Comparison of ENCODE assay signal across 8 mouse cellular contexts in genomic region chr16:5233418-5234313, GRCm38 (mm10). TPM values are rescaled to one million over a fixed set of nuclear protein-coding genes. Genes with fewer than 3 reads are reported as not detected.
DNase-seq lines count a peak whose midpoint lies in the region; ATAC-seq and TF ChIP-seq lines count a peak whose summit lies in the region.

TSS of gene Alg1 (plus strand) at chr16:5233621.

- ATAC-seq in forebrain, postnatal 0 days, result peak; percentile 98
- ATAC-seq in lung, embryonic 15.5 days (ENCODE audit: borderline replicate concordance, extremely low read depth, low FRiP score, low TSS enrichment), result peak; percentile 97

- WGBS in cerebellum, adult 2 months, result 1% methylated on average over 47 of the region's 47 CpGs
- 4% methylated on average over 47 of the region's 47 CpGs for WGBS in forebrain, postnatal 0 days
- 1% methylated on average over 47 of the region's 47 CpGs for WGBS in lung, embryonic 15.5 days

- DNase-seq in MEL (ENCODE audit: low read depth, low spot score), result peak; percentile 98
- peak; percentile 93 to 94 for DNase-seq in cerebellum, adult 2 months
- DNase-seq in forebrain, postnatal 0 days, result peak; percentile 96
- DNase-seq in heart, postnatal 4 days, result peak; percentile 96
- peak; percentile 89 to 93 for DNase-seq in layer of hippocampus, adult 8-10 months (ENCODE audit: low spot score in 2 of 2)
- peak; percentile 94 for DNase-seq in ovary, adult 18-20 months (ENCODE audit: low spot score)
- DNase-seq in thymus, postnatal 0 days (ENCODE audit: low spot score), result peak; percentile 92

- H3K27me3 ChIP-seq in MEL (ENCODE audit: control insufficient read depth in 1 of 2, insufficient read depth in 2 of 2, low read length in 2 of 2), result no peaks in the 10 kb centered on the region
- H3K27me3 ChIP-seq in cerebellum, adult 2 months (ENCODE audit: control insufficient read depth, insufficient read depth, low read length), result no peaks in the 10 kb centered on the region
- no peaks in the 10 kb centered on the region; the same call in 1 of the 2 replicates for H3K27me3 ChIP-seq in forebrain, postnatal 0 days (ENCODE audit: insufficient read depth, low read length)
- no peaks in the 10 kb centered on the region for H3K27me3 ChIP-seq in lung, embryonic 15.5 days

- TF ChIP-seq POLR2A in MEL (IDR thresholded peaks at IDR 0.05; ENCODE audit: control insufficient read depth in 1 of 2, insufficient read depth in 1 of 2, low read depth in 1 of 2, low read length in 2 of 2, poor library complexity in 1 of 2), result peak; percentile 99 to 100
- peak; percentile 100 for TF ChIP-seq POLR2A in cerebellum, adult 2 months (IDR thresholded peaks at IDR 0.05; ENCODE audit: borderline replicate concordance, insufficient read depth, low read length)

- no peak for TF ChIP-seq RAD21 in MEL (IDR thresholded peaks at IDR 0.05; ENCODE audit: low read depth, low read length)

- H3K4me3 ChIP-seq in MEL (ENCODE audit: control insufficient read depth in 1 of 2, insufficient read depth in 1 of 2, low read depth in 2 of 2, low read length in 2 of 2), result peak within 1 kb of the TSS; percentile 83 to 96
- H3K4me3 ChIP-seq in cerebellum, adult 2 months (replicated peaks; ENCODE audit: insufficient read depth, low read depth, low read length), result peak within 1 kb of the TSS; percentile 60
- H3K4me3 ChIP-seq in forebrain, postnatal 0 days (ENCODE audit: low read depth, low read length), result peak within 1 kb of the TSS; percentile 80
- peak within 1 kb of the TSS; percentile 78 for H3K4me3 ChIP-seq in lung, embryonic 15.5 days

- peaks cover 0 to 13% of the 10 kb centered on the region in 2 experiments; a peak in 2 of 4 replicates for H3K36me3 ChIP-seq in MEL (ENCODE audit: control insufficient read depth in 1 of 2, insufficient read depth in 2 of 2, low read length in 2 of 2)
- peaks cover 5% of the 10 kb centered on the region; the same call in 1 of the 2 replicates for H3K36me3 ChIP-seq in forebrain, postnatal 0 days (ENCODE audit: insufficient read depth)
- peaks cover 9% of the 10 kb centered on the region; the same call in 1 of the 2 replicates for H3K36me3 ChIP-seq in lung, embryonic 15.5 days

- H3K9me3 ChIP-seq in MEL (replicated peaks; ENCODE audit: insufficient read depth, low read length), result no peaks in the 10 kb centered on the region
- H3K9me3 ChIP-seq in forebrain, postnatal 0 days (ENCODE audit: low read length), result no peaks in the 10 kb centered on the region
- H3K9me3 ChIP-seq in lung, embryonic 15.5 days, result no peaks in the 10 kb centered on the region

- TF ChIP-seq EP300 in MEL (IDR thresholded peaks at IDR 0.05; ENCODE audit: low read depth in 1 of 2, low read length in 2 of 2), result 0 out of 4 replicates have a peak, but pooled peaks of 1 of the 2 experiments have one; percentile 13

- H3K4me1 ChIP-seq in MEL (ENCODE audit: control insufficient read depth in 1 of 2, insufficient read depth in 2 of 2, low read length in 2 of 2), result peaks cover 4 to 10% of the 10 kb centered on the region in 2 experiments
- 0 out of 2 replicates have a peak, but pooled peaks cover 3% of the 10 kb centered on the region for H3K4me1 ChIP-seq in cerebellum, adult 2 months (ENCODE audit: control insufficient read depth, insufficient read depth, low read length)
- H3K4me1 ChIP-seq in forebrain, postnatal 0 days (ENCODE audit: insufficient read depth), result peaks cover 4% of the 10 kb centered on the region; the same call in 1 of the 2 replicates
- H3K4me1 ChIP-seq in lung, embryonic 15.5 days, result peaks cover 7% of the 10 kb centered on the region

- peak within 1 kb of the TSS; percentile 88 for H3K9ac ChIP-seq in MEL (ENCODE audit: control insufficient read depth, low read depth, low read length, poor library complexity, severe bottlenecking)
- H3K9ac ChIP-seq in forebrain, postnatal 0 days, result peak within 1 kb of the TSS; percentile 75
- H3K9ac ChIP-seq in lung, embryonic 15.5 days, result peak within 1 kb of the TSS; percentile 68

- peak within 1 kb of the TSS; percentile 54 for H3K27ac ChIP-seq in MEL (ENCODE audit: control insufficient read depth, low read depth, low read length)
- H3K27ac ChIP-seq in cerebellum, adult 2 months (ENCODE audit: insufficient read depth, low read length), result peak within 1 kb of the TSS; percentile 5; the same call in 1 of the 2 replicates
- H3K27ac ChIP-seq in forebrain, postnatal 0 days (ENCODE audit: low read depth, low read length), result peak within 1 kb of the TSS; percentile 78
- peak within 1 kb of the TSS; percentile 46; the same call in 1 of the 2 replicates for H3K27ac ChIP-seq in lung, embryonic 15.5 days

- peak within 1 kb of the TSS; percentile 86 for H3K4me2 ChIP-seq in forebrain, postnatal 0 days (ENCODE audit: low read depth)
- peak within 1 kb of the TSS; percentile 70 for H3K4me2 ChIP-seq in lung, embryonic 15.5 days

- peaks cover 7% of the 10 kb centered on the region for H3K79me2 ChIP-seq in MEL (ENCODE audit: control insufficient read depth, insufficient read depth, low read length, poor library complexity)

- TF ChIP-seq CTCF in MEL (IDR thresholded peaks at IDR 0.05 in 2 of 3, conservative IDR thresholded peaks at IDR 0.05 in 1 of 3; ENCODE audit: control insufficient read depth in 1 of 3, insufficient read depth in 1 of 3, low read depth in 2 of 3, low read length in 3 of 3, poor library complexity in 1 of 3, severe bottlenecking in 1 of 3), result no peak
- no peak for TF ChIP-seq CTCF in cerebellum, adult 2 months (IDR thresholded peaks at IDR 0.05; ENCODE audit: borderline replicate concordance, insufficient read depth, low read depth, low read length)
- TF ChIP-seq CTCF in forebrain, postnatal 0 days (IDR thresholded peaks at IDR 0.05; ENCODE audit: low read depth), result peak; percentile 21; the same call in 1 of the 2 replicates

TF ChIP-seq in MEL, 35 proteins besides CTCF, POLR2A, EP300 and RAD21:
- peak; percentile 75; the same call in 1 of the 2 replicates for TF ChIP-seq ZMIZ1 (IDR thresholded peaks at IDR 0.05; ENCODE audit: low read depth, low read length)
- TF ChIP-seq USF1 (IDR thresholded peaks at IDR 0.05; ENCODE audit: low read depth, low read length), result peak; percentile 99
- peak; percentile 95 for TF ChIP-seq SIN3A (IDR thresholded peaks at IDR 0.05; ENCODE audit: low read length)
- TF ChIP-seq ZKSCAN1 (IDR thresholded peaks at IDR 0.05; ENCODE audit: low read depth, low read length), result no peak
- TF ChIP-seq BHLHE40 (IDR thresholded peaks at IDR 0.05; ENCODE audit: borderline replicate concordance, low read depth, low read length), result peak; percentile 96
- TF ChIP-seq ETS1 (IDR thresholded peaks at IDR 0.05; ENCODE audit: low read depth, low read length), result peak; percentile 37; the same call in 1 of the 2 replicates
- TF ChIP-seq TBP (IDR thresholded peaks at IDR 0.05; ENCODE audit: low read depth, low read length), result peak; percentile 67; the same call in 1 of the 2 replicates
- TF ChIP-seq GABPA (IDR thresholded peaks at IDR 0.05; ENCODE audit: low read depth, low read length), result no peak
- TF ChIP-seq USF2 (IDR thresholded peaks at IDR 0.05; ENCODE audit: borderline replicate concordance in 1 of 2, insufficient read depth in 1 of 2, low read depth in 1 of 2, low read length in 2 of 2), result peak; percentile 75 to 86
- TF ChIP-seq TCF12 (IDR thresholded peaks at IDR 0.05; ENCODE audit: low read depth, low read length), result peak; percentile 52
- peak; percentile 86 for TF ChIP-seq NRF1 (IDR thresholded peaks at IDR 0.05; ENCODE audit: insufficient read depth, low read depth, low read length, poor library complexity, severe bottlenecking)
- TF ChIP-seq MYC (IDR thresholded peaks at IDR 0.05; ENCODE audit: low read depth, low read length), result peak; percentile 90
- no peak for TF ChIP-seq RCOR1 (IDR thresholded peaks at IDR 0.05; ENCODE audit: low read depth, low read length)
- TF ChIP-seq MAX (IDR thresholded peaks at IDR 0.05; ENCODE audit: low read length), result peak; percentile 97
- TF ChIP-seq ELF1 (IDR thresholded peaks at IDR 0.05; ENCODE audit: low read depth, low read length), result peak; percentile 86
- no peak for TF ChIP-seq UBTF (IDR thresholded peaks at IDR 0.05; ENCODE audit: borderline replicate concordance, insufficient read depth, low read depth, low read length)
- peak; percentile 84 for TF ChIP-seq HCFC1 (IDR thresholded peaks at IDR 0.05; ENCODE audit: low read depth, low read length)
- peak; percentile 88; the same call in 1 of the 2 replicates for TF ChIP-seq POLR2AphosphoS2 (IDR thresholded peaks at IDR 0.05; ENCODE audit: low read length)
- TF ChIP-seq MXI1 (IDR thresholded peaks at IDR 0.05; ENCODE audit: low read depth, low read length), result peak; percentile 98
- peak; percentile 98 for TF ChIP-seq NELFE (IDR thresholded peaks at IDR 0.05; ENCODE audit: low read depth, low read length)
- TF ChIP-seq TAL1 (IDR thresholded peaks at IDR 0.05; ENCODE audit: low read length), result no peak

RNA-seq across cellular contexts. Expression of gene Alg1, which starts in this region (rescaled TPM):
- 38.2 and 46.4 TPM in 2 replicates for total RNA-seq in MEL (2012; rRNA removed)
- 10 to 100 TPM in 1 of 2 experiments, not detected in 1; 42.9 TPM for polyA plus RNA-seq in MEL (2012; ENCODE audit: insufficient read depth in 1 of 2, insufficient read length in 2 of 2, low read depth in 1 of 2, low replicate concordance in 2 of 2, missing spikeins in 1 of 2)
- 65.3 and 70.6 TPM in 2 replicates for polyA plus RNA-seq in cerebellum, adult 2 months (2012; rRNA removed)
- total RNA-seq in forebrain, postnatal 0 days (2014; rRNA removed), result 39.7 and 41.1 TPM in 2 replicates
- 38.9 and 43.7 TPM in 2 replicates for polyA plus RNA-seq in forebrain, postnatal 0 days (2015; fragmentation: Nextera tagmentation; extraction: Ambion mirVana)
- total RNA-seq in heart, postnatal 4 days (2021), result 10 to 100 TPM; 15.8 to 17.5 TPM
- 10 to 100 TPM; 32.0 to 36.7 (median 32.7) TPM for total RNA-seq in layer of hippocampus, adult 8-10 months (2022)
- polyA plus RNA-seq in lung, embryonic 15.5 days (2015; fragmentation: Nextera tagmentation; extraction: Ambion mirVana), result 32.2 and 35.7 TPM in 2 replicates
- 31.6 TPM in 2 replicates for polyA plus RNA-seq in thymus, postnatal 0 days (2015; fragmentation: Nextera tagmentation; extraction: Ambion mirVana)

Comparison
In these comparisons a context has a peak if more than half of its experiments do, and no peak if none do; other contexts are left out.
1. Peak in every context shown above with its lines: DNase-seq, ATAC-seq, H3K4me3 ChIP-seq and H3K27ac ChIP-seq.
2. H3K27ac ChIP-seq: peak in every context shown above with its lines; median percentile 78 in forebrain, postnatal 0 days; 54 in MEL; 46 in lung, embryonic 15.5 days; 5 in cerebellum, adult 2 months.